Mouse (Mus musculus): ENCODE results near the gene Csnk1g1. TPM values are rescaled to one million over a fixed set of nuclear protein-coding genes. Genes with fewer than 3 reads are reported as not detected.

Csnk1g1 gene
- total RNA-seq (2015; ENCODE audit: low replicate concordance) (11.7 and 25.9 TPM in 2 replicates), total RNA-seq (2017; ENCODE audit: low replicate concordance) (15.9 and 29.7 TPM in 2 replicates)

DNA sequence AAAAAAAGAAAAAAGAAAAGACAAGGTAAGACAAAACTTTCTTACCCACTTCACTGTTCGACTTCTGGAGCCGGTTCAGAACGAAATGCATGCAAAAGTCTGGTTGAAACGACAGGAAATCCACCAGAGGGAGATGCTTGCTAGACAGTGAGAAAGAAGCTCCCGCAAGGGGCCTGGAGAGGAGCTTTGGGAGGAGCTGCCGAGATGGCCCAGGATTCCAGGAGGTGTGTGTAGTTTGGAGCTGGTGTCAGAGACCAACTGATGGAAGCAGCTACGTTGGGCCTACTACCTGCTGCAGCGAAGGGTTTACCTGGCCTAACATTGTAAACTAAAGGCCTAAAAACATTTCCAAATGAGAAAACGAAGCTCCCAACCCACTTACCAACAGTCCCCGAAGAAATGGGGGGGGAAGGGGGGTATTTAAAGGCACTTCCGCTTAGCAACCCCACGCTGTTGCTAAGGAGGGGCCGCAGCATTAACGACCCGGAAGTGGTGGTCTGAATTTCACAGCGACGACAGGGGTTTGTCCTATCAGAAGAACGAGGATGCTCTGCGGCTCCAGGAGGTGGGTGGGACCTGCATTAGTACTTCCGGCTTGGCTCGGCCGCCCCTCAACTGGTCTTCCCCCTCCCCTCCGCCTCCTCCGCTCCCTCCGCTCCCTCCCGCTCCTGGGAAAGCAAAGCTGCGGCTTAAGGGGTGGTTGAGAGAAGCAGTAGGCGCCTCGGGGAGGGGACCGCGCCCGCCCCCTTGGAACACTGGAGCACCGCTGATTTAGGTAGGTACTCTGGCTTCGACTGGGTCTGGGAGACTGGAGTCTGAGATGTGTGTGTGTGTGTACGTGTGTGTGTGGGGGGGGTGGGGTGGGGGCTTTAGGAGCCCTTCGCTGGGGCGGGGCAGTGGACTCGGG, at the start of gene Csnk1g1, which contains the start of gene Trip4:
Csnk1g1 (plus strand) TSS at position 531 of the 907 bp plus-strand sequence.
Trip4 (minus strand) TSS at position 401 of the 907 bp plus-strand sequence.
- ATAC-seq (replicated peaks; ENCODE audit: low FRiP score, poor library complexity, severe bottlenecking) = peak; percentile 97

DNA sequence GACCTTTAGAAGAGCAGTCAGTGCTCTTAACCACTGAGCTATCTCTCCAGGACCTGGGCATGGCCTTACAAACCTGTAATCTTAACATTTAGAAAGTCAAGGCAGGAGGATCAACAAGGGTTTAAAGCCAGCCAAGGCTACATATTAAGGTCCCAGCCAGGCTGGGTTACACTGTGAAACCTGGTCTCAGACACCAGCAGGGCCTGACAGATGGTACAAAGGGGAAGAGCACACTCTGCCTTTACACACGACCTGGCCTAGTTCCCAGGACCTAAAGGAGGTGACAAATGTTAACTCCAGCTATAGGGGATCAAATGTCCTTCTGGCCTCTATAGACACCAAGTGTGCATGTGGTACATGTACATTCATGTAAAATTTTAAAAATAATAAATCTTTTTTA, 49.1 kb upstream of the Csnk1g1 start:
- ATAC-seq (replicated peaks; ENCODE audit: low FRiP score, poor library complexity, severe bottlenecking) = no peak

DNA sequence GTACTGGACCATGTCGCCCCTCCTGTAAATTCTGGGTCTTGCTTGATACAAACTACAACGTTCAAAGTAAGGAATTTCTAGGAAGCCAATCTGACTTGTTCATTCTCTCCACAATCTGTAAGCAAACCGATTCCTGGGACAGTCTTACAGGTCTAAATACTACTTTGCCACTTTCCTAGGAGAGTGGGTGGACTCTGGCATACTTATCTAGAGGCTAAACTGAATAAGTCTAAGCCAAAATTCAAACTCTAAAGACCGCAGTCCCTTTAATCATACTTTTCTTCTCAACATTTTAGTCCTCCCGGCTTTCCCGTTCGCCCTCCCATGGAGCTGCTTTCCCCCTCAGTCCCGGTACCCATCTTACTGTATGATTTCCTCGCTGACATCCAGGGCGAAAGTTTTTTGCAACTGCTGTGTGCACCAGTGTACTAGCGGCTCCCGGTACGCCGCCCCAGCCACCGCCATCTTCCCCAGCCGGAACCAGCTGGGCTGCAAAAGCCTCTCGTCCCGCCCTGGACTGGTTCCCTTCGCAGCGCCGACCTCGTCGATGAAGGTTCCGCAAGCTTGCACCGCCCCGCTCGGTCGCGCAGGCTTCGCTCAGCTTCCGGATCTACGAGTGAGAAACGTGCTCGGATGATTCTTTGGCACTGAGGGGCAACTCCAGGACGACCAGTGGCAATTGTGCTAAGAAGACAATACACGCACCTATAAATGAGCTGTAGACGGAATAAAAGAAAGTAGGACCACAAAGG, 24.0 kb upstream of the Csnk1g1 start:
- ATAC-seq (replicated peaks; ENCODE audit: low FRiP score, poor library complexity, severe bottlenecking) = peak; percentile 99

DNA sequence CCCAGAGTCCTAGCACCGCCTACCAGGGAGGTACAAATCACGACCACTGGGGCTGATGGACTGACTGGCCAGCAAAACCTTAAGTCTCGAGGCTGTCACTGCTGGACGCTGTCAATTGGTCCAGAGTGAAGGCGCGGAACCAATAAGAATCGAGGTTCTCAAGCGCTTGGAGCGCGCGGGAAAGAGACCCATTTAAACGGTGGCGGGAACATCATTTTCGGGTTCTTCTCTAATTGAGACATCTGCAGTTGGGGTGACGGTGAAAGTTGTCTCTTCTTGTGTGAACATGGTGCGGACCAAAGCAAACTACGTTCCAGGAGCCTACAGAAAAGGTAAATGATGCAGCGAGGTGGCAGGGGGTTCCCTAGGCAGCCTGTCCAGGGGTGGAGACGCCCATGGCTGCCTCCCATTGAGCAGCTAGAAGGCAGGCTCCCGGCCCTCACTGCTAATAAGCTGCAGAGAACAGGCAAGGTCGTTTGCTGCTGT, 18.5 kb upstream of the Csnk1g1 start, which contains the start of gene Pclaf:
Pclaf (plus strand) TSS at position 95 of the 486 bp plus-strand sequence.
- peak; percentile 97 for ATAC-seq (replicated peaks; ENCODE audit: low FRiP score, poor library complexity, severe bottlenecking)

DNA sequence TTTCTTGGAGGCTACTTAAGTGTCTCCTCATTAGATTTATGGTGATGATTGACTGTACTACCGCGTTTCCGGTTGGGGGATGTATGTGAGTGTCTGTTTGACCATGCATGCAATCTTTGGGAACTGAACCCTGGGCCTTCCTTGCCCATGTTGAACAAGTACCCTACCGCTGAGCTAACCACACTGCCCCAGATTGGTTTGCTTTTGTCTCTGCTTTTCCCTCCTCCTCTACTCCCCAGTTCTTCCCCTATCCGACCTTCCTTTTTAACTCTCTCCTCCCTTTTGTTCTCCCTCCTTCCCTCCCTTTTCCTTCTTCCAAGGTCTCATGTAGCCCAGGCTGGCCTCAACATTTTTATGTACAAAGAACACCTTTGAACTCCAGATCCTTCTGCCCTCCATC, 17.6 kb upstream of the Csnk1g1 start:
- no peak for ATAC-seq (replicated peaks; ENCODE audit: low FRiP score, poor library complexity, severe bottlenecking)

DNA sequence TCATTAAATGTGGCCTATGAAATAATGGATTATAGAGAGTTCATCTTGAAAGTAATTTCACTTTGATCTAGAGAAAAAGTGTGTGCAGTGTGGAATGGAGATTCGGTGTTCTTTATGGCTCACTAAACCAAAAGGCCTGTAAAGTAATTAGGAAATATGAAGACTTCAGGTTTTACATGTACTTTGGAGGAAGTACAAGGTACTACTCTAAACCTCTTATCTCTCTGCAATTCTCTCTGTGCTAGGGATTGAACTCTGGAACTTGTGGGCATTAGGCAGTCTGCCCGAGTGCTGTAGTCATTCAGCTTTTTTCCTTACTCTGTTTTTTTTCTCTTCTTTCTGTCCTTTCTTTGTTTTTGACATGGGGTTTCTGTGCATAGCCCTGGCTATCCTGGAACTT, 11.7 kb upstream of the Csnk1g1 start:
- ATAC-seq (replicated peaks; ENCODE audit: low FRiP score, poor library complexity, severe bottlenecking) = no peak

DNA sequence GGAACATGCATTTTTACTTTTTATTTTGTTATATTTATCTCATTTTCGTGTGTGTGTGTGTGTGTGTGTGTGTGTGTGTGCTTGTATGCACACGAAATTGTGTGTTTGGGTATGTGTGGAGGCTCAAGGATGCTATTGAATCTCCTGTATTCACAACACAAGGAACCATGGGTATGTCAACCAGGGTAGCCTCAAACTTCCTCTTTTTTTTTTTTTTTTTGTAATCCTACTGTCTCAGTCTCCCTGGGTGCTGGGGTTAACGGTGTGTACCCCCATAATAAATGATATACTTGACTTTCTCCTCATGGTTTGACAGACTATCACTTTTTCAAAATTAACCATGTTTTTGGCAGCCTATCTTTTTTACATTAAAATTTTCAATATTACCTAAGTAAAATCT, 5.8 kb upstream of the Csnk1g1 start:
- no peak for ATAC-seq (replicated peaks; ENCODE audit: low FRiP score, poor library complexity, severe bottlenecking)

DNA sequence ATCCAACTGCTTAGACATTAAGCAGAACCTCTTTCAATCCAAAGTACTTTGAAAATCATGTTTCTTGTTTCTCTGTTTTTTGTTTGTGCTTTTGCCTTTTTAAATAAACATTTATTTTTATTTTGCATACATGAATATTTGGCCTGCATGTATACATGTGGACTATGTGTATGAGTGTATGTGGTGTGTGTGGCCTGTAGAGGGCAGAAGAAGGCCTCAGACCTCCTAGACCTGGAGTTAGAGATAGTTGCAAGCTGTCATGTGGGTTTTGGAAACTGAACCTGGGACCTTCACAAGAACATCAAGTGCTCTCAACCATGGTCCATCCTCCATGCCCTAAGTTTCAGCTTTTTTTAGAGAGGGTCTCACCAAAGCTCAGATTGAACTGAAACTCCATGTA, 5.3 kb upstream of the Csnk1g1 start:
- peak; percentile 72 for ATAC-seq (replicated peaks; ENCODE audit: low FRiP score, poor library complexity, severe bottlenecking)

DNA sequence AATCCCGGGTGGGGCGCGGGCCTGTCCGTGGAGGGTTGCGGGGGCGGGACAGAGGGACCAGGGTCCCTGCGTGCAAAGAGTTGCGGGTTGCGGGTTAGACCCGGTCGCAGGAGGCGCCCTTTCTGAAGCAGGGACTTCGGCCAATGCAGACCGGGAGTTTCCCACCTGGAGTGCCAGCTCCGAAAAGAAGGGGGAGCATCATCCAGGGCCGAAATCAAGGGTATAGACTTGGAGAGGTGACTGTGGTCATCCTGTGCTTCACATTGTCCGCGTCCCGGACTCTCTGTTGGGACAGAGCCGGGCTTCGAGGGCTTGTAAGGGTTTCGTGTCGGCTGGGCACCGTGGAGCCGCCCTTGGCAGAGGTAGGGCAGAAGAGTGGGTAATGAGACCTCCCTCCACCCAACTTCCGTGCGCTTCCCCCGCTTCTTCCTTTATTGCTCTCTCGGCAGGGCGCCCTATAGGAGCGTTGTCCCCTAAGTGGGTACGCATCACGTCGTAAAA, 627 bp downstream of the Csnk1g1 start:
- ATAC-seq (replicated peaks; ENCODE audit: low FRiP score, poor library complexity, severe bottlenecking) = peak; percentile 62

DNA sequence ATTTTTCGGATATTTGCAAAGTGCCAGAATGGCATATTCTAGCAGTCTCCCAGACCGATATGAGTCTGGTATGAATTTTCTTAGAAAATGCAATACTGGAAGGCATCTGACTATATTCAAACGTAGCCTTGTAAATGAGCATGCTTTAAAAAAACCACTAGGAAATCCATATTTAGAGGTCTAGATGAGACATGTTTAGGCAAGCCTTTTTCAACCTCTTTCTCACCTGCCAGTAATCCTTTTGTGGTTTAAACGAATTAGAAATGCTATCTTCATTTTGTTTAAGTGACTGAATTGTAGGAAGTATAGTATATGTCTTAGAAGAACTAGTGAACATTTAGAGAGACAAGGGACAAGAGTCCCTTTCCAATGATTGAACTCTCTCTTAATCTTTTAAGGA, 1.1 kb downstream of the Csnk1g1 start:
- ATAC-seq (replicated peaks; ENCODE audit: low FRiP score, poor library complexity, severe bottlenecking) = no peak

DNA sequence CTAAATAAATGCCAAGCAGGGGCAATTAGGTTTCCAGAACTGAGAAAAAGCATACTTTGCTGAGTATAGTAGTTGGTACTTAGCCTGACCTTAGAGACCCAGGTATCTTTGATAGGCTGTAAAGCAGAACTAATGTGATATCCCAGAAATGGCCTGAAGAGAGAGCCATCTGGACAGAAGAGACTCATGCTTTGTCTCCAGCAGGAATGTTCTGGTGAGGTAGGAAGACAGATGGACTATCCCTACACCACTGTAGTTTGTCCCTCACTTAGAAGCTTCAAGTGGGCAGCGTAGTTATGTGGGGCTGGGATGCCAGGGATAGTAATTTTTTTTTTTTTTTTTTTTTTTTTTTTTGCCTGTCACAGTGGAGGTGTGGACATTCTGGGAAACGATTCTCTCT, 5.3 kb downstream of the Csnk1g1 start:
- ATAC-seq (replicated peaks; ENCODE audit: low FRiP score, poor library complexity, severe bottlenecking) = no peak

DNA sequence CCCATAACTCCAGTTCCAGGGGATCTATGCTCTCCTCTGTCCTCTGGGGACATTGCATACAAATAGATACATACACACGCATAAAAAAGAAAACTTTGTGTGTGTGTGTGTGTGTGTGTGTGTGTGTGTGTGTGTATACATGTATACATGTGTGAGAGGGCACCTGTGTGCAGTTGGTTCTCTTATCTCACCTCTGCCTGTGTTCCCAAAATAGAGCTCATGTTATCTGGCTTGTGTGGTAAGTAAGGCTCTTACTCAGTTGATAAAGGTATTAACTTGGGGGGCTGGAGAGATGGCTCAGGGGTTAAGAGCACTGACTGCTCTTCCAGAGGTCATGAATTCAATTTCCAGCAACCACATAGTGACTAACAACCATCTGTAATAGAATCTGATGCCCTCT, 8.3 kb downstream of the Csnk1g1 start:
- no peak for ATAC-seq (replicated peaks; ENCODE audit: low FRiP score, poor library complexity, severe bottlenecking)

DNA sequence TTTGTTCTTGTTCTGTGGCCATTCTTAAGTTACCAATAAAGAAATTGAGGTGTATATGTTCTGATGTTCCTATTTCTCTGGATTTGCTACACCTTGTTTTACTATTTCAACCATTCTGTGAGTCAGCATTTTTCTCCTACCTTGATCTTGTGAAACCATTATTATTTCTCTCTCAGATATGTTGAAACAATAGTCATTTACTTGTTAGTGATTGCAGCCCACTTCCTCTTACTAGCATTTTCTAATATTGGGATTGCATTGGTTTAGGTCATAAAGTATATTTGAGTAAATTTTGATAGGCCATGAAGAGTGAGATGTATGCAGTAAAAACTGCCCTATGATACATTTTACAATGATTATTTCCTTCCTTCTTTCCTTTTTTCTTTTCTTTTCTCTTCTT, 19.7 kb downstream of the Csnk1g1 start:
- ATAC-seq (replicated peaks; ENCODE audit: low FRiP score, poor library complexity, severe bottlenecking) = no peak

DNA sequence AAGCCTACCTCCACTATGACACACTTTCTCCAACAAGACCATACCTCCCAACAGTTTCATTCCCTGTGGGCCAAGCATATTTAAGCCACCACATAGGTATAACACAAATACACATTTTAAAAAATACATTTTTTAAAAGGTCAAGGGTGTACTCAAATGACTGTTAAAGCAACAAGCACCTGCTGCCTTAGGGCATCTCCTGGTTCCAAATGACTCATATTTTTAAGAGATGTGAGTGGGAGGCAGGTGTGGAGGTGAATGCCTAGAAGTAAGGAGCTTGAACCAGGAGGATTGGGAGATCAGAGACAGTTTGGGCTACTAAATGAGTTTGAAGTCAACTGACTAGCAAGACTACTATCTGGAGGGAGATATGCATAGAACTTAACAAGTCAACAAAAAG, 21.1 kb downstream of the Csnk1g1 start:
- ATAC-seq (replicated peaks; ENCODE audit: low FRiP score, poor library complexity, severe bottlenecking) = no peak

DNA sequence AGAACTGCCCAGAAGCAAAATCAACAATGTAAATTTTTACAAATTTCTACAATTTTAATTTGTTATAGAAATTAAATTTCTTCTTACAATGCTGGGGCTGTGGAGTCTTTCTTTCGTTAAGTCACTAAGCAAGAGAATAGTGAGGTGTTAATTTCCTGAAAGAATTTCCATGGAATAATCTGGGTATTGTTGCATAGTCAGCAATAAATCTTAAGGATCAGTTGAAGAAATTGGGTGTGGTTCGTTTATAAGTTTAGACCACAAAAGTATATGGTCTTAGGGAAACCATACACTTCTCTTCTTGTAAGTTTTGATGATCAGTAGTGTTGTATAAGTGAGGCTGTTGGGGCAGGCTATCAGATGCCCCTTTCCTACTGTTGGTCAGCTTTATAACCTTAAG, 28.8 kb downstream of the Csnk1g1 start:
- no peak for ATAC-seq (replicated peaks; ENCODE audit: low FRiP score, poor library complexity, severe bottlenecking)

DNA sequence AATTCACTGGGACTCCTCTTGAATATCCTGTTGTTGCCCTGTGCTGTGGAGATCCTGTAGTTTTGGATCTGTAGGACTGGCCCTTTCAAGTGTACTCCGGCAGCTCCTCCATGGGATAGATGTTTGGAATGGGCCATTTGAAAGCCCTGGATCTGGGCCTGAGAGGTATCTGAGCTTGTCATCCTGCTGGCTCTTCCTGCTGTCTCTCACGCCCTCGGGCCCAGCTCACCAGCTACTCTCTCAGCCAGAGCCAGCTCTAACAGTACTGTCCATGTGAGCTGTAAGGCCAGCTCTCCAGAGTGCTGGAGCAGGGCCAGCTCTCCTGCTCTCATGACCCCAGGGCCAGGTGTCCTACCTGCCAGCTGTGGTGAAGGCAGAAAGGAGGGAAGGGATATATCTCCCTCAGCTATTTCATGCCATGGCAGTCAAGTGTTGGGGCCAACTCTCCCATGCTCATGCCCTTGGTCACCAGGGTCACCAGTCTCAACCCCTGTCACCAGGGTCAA, 42.4 kb downstream of the Csnk1g1 start:
- ATAC-seq (replicated peaks; ENCODE audit: low FRiP score, poor library complexity, severe bottlenecking) = no peak

DNA sequence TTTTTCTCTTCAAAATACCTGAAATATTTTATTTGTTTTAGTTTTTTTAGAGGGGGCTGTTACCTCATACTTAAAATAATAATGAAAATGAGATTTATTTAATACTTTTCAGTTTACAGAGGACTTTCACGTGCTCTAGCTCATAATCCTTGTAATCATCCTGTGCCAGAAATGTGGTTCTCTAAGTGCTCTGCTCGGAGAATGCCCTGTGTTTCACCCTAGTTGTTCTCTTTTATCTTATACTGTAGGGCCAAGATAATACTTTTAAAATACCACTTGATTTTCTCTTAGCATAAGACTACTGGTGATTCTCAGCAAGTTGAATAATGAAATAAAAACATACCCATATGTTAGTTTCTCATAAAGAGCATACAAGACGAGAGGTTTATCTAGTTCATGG, 61.3 kb downstream of the Csnk1g1 start:
- ATAC-seq (replicated peaks; ENCODE audit: low FRiP score, poor library complexity, severe bottlenecking) = no peak

DNA sequence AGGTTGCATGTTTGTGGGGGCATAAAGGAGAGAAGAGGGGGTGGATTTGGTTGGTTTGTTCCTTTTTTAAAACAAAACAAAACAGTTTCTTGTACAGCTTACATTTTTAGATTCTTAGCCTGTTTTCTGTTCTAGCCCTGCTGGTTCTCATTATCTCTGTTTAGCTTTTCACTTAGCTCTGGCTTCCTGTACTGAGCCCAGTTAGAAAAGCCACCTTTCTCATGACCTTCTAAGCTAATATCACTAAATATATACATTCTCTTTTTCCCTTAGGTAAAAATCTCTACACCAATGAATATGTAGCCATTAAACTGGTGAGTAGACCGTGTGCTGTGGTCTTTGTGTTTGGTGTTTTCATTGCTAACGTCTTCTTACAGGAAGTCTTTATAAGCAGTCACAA, 64.5 kb downstream of the Csnk1g1 start:
- no peak for ATAC-seq (replicated peaks; ENCODE audit: low FRiP score, poor library complexity, severe bottlenecking)

DNA sequence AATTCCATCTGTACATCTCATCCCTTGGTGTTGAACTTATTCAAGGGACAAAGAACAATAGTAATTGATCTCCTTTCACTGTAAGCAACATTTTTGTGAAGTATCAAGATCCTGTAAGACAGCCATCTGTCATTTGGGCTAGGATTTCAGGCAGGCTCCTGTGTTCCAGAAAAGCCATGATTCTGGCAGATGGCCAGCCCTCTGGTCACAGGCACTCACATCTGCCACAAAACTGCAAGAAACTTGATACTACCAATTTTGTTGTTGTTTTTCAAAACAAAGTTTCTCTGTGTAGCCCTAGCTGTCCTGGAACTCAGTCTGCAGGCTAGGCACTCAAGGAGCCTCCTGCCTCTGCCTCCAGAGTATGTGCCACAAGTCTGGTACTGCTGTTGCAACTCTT, 67.2 kb downstream of the Csnk1g1 start:
- ATAC-seq (replicated peaks; ENCODE audit: low FRiP score, poor library complexity, severe bottlenecking) = no peak

DNA sequence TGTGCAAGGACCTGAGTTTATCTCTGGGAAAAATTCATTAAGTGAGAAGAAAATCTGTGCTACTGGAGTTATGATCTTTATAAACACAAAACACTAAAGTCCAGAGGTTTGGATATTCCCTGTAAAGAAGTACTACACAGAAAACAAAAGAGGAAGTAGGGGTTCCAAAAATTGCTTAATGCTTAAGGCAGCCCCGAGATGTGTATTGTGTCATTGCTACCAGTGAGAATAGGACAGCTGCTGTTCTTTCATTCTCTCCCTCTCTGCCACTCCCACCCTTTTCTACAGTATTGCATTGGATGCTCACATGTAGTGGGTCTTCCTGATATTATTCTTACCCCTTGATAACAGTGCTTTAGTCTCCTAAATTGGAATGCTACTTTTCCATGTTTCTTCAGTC, 74.1 kb downstream of the Csnk1g1 start:
- ATAC-seq (replicated peaks; ENCODE audit: low FRiP score, poor library complexity, severe bottlenecking) = no peak

Data from erythroid progenitor cell, adult 5-6 weeks (primary cell).